Mouse (Mus musculus): ENCODE results near the gene Khk. TPM values are rescaled to one million over a fixed set of nuclear protein-coding genes. Genes with fewer than 3 reads are reported as not detected.

The Khk gene
- total and polyA plus RNA-seq, 3 experiments: 20.2 to 43.4 (median 29.8) TPM

DNA sequence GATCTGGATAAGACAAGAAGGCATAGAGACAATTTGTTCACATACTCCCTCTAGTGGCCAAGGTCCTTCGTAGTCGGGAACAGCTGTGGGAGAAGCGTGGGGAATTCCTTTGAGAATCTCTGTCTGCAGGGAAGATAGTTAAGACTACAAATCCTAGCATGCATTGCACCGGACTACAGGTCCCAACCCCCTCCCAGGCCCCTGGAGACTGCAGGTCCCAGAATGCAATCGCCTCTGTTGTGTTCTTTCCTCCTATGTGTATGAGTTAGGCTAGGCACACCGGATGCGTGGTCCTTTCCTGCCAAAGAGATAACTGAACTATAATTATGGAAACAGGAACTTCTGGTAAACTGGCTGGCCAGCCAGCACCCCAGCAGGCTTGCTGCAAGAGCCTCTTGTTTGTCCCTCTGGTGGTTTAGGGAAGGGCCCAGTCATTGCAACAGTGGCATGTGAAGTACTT is 5.2 kb upstream of the Khk start:
- no peak overlapping the region for H3K4me3 ChIP-seq (ENCODE audit: low read depth, low read length)
- ATAC-seq (ENCODE audit: extremely low read depth, insufficient number of reproducible peaks, low FRiP score, poor library complexity, severe bottlenecking): peak; percentile 56; the same call in 1 of the 2 replicates

DNA sequence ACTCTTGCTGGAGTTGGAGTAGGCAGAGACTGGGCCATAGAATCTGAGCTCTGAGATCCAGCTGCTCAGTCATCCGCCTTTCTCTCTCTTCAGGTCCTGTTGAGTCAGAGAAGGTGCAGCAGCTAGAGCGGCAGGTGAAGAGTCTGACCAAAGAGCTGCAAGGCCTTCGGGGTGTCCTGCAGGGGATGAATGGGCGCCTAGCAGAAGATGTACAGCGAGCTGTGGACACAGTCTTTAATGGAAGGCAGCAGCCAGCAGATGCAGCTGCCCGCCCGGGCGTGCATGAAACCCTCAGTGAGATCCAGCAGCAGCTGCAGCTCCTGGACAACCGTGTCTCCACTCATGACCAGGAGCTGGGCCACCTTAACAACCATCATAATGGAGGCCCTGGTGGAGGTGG is 4.4 kb upstream of the Khk start:
- Histone ChIP-seq H3K4me1 (ENCODE audit: insufficient read depth, low read depth, low read length) (peaks cover 68% of the 10 kb centered on the region), H3K27me3 (ENCODE audit: insufficient read depth, low read length) (peaks cover 76% of the 10 kb centered on the region)

More for the DNA sequence above, 5.2 kb upstream of the Khk start:
- peak; percentile 64 for DNase-seq (ENCODE audit: low spot score)
- peaks cover 82% of the 10 kb centered on the region for H3K27me3 ChIP-seq (ENCODE audit: insufficient read depth, low read length)
- H3K36me3 ChIP-seq (replicated peaks): no peaks in the 10 kb centered on the region
- H3K9me3 ChIP-seq (replicated peaks): no peaks in the 10 kb centered on the region
- peaks cover 63% of the 10 kb centered on the region for H3K4me1 ChIP-seq (ENCODE audit: insufficient read depth, low read depth, low read length)
- TF ChIP-seq TAL1 (conservative IDR thresholded peaks at IDR 0.05; ENCODE audit: low read depth, low read length) (no peak), GATA1 (IDR thresholded peaks at IDR 0.05; ENCODE audit: borderline replicate concordance, low read length) (no peak), POLR2AphosphoS5 (IDR thresholded peaks at IDR 0.05; ENCODE audit: insufficient replicate concordance, low read depth, low read length) (no peak), CTCF (IDR thresholded peaks at IDR 0.05; ENCODE audit: low read depth, low read length) (peak; percentile 24; the same call in 1 of the 2 replicates)

DNA sequence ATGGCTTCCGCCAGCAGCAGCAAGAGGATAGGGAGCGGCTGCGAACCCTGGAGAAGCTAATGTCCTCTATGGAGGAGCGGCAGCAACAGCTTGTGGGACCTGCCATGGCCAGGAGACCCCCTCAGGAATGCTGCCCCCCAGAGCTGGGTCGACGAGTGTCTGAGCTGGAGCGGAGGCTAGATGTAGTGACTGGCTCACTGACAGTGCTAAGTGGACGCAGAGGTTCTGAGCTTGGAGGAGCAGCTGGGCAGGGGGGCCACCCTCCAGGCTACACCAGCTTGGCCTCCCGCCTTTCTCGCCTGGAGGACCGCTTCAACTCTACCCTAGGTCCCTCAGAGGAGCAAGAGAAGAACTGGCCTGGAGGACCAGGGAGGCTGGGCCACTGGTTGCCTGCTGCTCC is 3.9 kb upstream of the Khk start:
- Histone ChIP-seq H3K4me1 (ENCODE audit: insufficient read depth, low read depth, low read length) (peaks cover 69% of the 10 kb centered on the region), H3K27me3 (ENCODE audit: insufficient read depth, low read length) (peaks cover 71% of the 10 kb centered on the region), H3K36me3 (replicated peaks) (no peaks in the 10 kb centered on the region), H3K4me3 (ENCODE audit: low read depth, low read length) (no peak overlapping the region), H3K9me3 (replicated peaks) (no peaks in the 10 kb centered on the region)
- ATAC-seq (ENCODE audit: extremely low read depth, insufficient number of reproducible peaks, low FRiP score, poor library complexity, severe bottlenecking) (no peak), DNase-seq (ENCODE audit: low spot score) (no peak)
- TF ChIP-seq GATA2 (IDR thresholded peaks at IDR 0.05; ENCODE audit: borderline replicate concordance, low read depth, low read length) (no peak), POLR2AphosphoS5 (IDR thresholded peaks at IDR 0.05; ENCODE audit: insufficient replicate concordance, low read depth, low read length) (no peak), GATA1 (IDR thresholded peaks at IDR 0.05; ENCODE audit: borderline replicate concordance, low read length) (no peak), TAL1 (conservative IDR thresholded peaks at IDR 0.05; ENCODE audit: low read depth, low read length) (no peak), CTCF (IDR thresholded peaks at IDR 0.05; ENCODE audit: low read depth, low read length) (no peak)

More for the DNA sequence above, 4.4 kb upstream of the Khk start:
- no peak overlapping the region for H3K4me3 ChIP-seq (ENCODE audit: low read depth, low read length)
- H3K9me3 ChIP-seq (replicated peaks): no peaks in the 10 kb centered on the region
- TF ChIP-seq GATA2 (IDR thresholded peaks at IDR 0.05; ENCODE audit: borderline replicate concordance, low read depth, low read length): no peak
- no peak for TF ChIP-seq POLR2AphosphoS5 (IDR thresholded peaks at IDR 0.05; ENCODE audit: insufficient replicate concordance, low read depth, low read length)
- no peak for TF ChIP-seq GATA1 (IDR thresholded peaks at IDR 0.05; ENCODE audit: borderline replicate concordance, low read length)
- no peak for TF ChIP-seq TAL1 (conservative IDR thresholded peaks at IDR 0.05; ENCODE audit: low read depth, low read length)
- no peak for TF ChIP-seq CTCF (IDR thresholded peaks at IDR 0.05; ENCODE audit: low read depth, low read length)
- H3K36me3 ChIP-seq (replicated peaks): no peaks in the 10 kb centered on the region
- DNase-seq (ENCODE audit: low spot score) (no peak), ATAC-seq (ENCODE audit: extremely low read depth, insufficient number of reproducible peaks, low FRiP score, poor library complexity, severe bottlenecking) (no peak)

DNA sequence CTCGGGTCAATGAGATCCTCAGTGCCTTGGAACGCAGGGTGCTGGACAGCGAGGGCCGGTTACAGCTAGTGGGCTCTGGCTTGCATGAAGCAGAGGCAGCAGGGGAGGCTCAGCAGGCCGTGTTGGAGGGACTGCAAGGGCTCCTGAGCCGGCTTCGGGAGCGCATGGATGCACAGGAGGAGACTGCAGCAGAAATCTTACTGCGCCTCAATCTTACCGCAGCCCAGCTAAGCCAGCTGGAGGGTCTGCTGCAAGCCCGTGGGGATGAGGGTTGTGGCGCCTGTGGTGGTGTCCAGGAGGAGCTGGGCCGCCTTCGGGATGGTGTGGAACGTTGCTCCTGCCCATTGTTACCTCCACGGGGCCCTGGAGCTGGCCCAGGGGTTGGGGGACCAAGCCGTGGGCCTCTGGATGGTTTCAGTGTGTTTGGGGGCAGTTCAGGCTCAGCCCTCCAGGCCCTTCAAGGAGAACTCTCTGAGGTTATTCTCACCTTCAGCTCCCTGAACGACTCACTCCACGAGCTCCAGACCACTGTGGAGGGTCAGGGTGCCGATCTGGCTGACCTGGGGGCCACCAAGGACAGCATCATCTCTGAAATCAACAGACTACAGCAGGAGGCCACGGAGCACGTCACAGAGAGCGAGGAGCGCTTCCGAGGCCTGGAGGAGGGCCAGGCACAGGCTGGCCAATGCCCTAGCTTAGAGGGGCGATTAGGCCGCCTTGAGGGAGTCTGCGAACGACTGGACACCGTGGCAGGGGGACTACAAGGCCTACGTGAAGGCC is 3.1 kb upstream of the Khk start:
- no peak for ATAC-seq (ENCODE audit: extremely low read depth, insufficient number of reproducible peaks, low FRiP score, poor library complexity, severe bottlenecking)
- H3K36me3 ChIP-seq (replicated peaks): no peaks in the 10 kb centered on the region
- TF ChIP-seq POLR2AphosphoS5 (IDR thresholded peaks at IDR 0.05; ENCODE audit: insufficient replicate concordance, low read depth, low read length) (no peak), GATA2 (IDR thresholded peaks at IDR 0.05; ENCODE audit: borderline replicate concordance, low read depth, low read length) (no peak), CTCF (IDR thresholded peaks at IDR 0.05; ENCODE audit: low read depth, low read length) (no peak), TAL1 (conservative IDR thresholded peaks at IDR 0.05; ENCODE audit: low read depth, low read length) (no peak), GATA1 (IDR thresholded peaks at IDR 0.05; ENCODE audit: borderline replicate concordance, low read length) (no peak)
- no peaks in the 10 kb centered on the region for H3K9me3 ChIP-seq (replicated peaks)
- no peak for DNase-seq (ENCODE audit: low spot score)
- peaks cover 64% of the 10 kb centered on the region for H3K27me3 ChIP-seq (ENCODE audit: insufficient read depth, low read length)
- H3K4me3 ChIP-seq (ENCODE audit: low read depth, low read length): no peak overlapping the region
- H3K4me1 ChIP-seq (ENCODE audit: insufficient read depth, low read depth, low read length): peaks cover 69% of the 10 kb centered on the region

DNA sequence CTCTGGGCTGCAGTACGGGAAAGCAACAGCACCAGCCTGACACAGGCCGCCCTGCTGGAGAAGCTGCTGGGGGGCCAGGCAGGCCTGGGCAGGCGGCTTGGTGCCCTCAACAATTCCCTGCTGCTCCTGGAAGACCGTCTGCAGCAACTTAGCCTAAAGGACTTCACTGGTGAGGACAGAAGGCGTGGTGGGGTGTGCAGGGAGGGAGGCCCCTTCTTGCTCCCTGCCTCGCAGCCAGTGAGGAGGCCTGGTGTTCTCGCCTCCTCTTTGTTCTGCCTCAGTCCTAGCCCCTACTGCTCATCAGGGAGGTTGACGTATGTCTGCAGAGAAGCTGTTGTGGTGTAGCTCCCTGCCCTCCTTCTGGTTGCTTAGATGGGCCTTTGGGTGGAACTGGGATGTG is 2.5 kb upstream of the Khk start:
- TF ChIP-seq GATA1 (IDR thresholded peaks at IDR 0.05; ENCODE audit: borderline replicate concordance, low read length) (no peak), GATA2 (IDR thresholded peaks at IDR 0.05; ENCODE audit: borderline replicate concordance, low read depth, low read length) (no peak), POLR2AphosphoS5 (IDR thresholded peaks at IDR 0.05; ENCODE audit: insufficient replicate concordance, low read depth, low read length) (no peak), CTCF (IDR thresholded peaks at IDR 0.05; ENCODE audit: low read depth, low read length) (no peak), TAL1 (conservative IDR thresholded peaks at IDR 0.05; ENCODE audit: low read depth, low read length) (no peak)
- Histone ChIP-seq H3K27me3 (ENCODE audit: insufficient read depth, low read length) (peaks cover 58% of the 10 kb centered on the region), H3K9me3 (replicated peaks) (no peaks in the 10 kb centered on the region), H3K4me1 (ENCODE audit: insufficient read depth, low read depth, low read length) (peaks cover 65% of the 10 kb centered on the region), H3K4me3 (ENCODE audit: low read depth, low read length) (no peak overlapping the region), H3K36me3 (replicated peaks) (no peaks in the 10 kb centered on the region)
- ATAC-seq (ENCODE audit: extremely low read depth, insufficient number of reproducible peaks, low FRiP score, poor library complexity, severe bottlenecking) (no peak), DNase-seq (ENCODE audit: low spot score) (no peak)

DNA sequence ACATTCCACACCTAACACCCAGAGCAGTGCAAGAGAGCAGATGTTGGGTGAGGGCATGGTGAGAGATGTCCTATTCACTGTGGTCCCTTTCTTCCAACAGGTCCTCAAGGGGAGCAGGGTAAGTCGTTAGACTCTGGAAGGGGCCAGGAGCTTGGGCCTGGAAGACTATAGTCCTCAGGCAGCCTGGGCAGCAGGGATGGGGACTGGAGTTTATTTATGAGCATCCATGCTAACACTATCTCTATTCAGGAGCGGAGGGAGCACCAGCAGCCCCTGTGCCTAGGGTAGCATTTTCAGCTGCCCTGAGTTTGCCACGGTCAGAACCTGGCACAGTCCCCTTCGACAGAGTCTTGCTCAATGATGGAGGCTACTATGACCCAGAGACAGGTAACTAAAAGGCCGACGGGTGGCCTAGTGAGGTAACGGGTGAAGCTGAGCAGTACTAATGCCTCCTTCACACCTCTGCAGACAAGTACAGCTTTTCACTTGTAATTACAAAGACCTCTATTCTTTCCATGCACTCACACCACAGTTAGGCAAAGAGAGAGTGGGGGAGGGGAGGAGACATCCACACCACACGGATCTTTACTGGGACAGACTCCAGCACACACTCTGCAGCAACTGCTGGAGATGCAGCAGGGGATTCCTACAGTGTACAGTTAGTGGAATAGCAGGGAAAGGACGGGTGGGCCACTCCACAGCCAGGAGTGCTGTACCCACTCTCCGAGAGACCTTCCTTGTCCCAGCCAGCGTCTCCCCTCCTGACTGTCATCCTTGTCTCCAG is 1.2 kb upstream of the Khk start:
- Histone ChIP-seq H3K4me3 (ENCODE audit: low read depth, low read length) (peak overlapping the region; percentile 78; the same call in 1 of the 2 replicates), H3K36me3 (replicated peaks) (peaks cover 12% of the 10 kb centered on the region), H3K4me1 (ENCODE audit: insufficient read depth, low read depth, low read length) (peaks cover 55% of the 10 kb centered on the region), H3K27me3 (ENCODE audit: insufficient read depth, low read length) (peaks cover 46% of the 10 kb centered on the region), H3K9me3 (replicated peaks) (no peaks in the 10 kb centered on the region)
- DNase-seq (ENCODE audit: low spot score): no peak
- TF ChIP-seq GATA2 (IDR thresholded peaks at IDR 0.05; ENCODE audit: borderline replicate concordance, low read depth, low read length) (no peak), CTCF (IDR thresholded peaks at IDR 0.05; ENCODE audit: low read depth, low read length) (no peak), GATA1 (IDR thresholded peaks at IDR 0.05; ENCODE audit: borderline replicate concordance, low read length) (no peak), TAL1 (conservative IDR thresholded peaks at IDR 0.05; ENCODE audit: low read depth, low read length) (no peak), POLR2AphosphoS5 (IDR thresholded peaks at IDR 0.05; ENCODE audit: insufficient replicate concordance, low read depth, low read length) (no peak)
- ATAC-seq (ENCODE audit: extremely low read depth, insufficient number of reproducible peaks, low FRiP score, poor library complexity, severe bottlenecking): no peak
